Comparison of ENCODE assay signal across 12 mouse cellular contexts in the genomic region with DNA sequence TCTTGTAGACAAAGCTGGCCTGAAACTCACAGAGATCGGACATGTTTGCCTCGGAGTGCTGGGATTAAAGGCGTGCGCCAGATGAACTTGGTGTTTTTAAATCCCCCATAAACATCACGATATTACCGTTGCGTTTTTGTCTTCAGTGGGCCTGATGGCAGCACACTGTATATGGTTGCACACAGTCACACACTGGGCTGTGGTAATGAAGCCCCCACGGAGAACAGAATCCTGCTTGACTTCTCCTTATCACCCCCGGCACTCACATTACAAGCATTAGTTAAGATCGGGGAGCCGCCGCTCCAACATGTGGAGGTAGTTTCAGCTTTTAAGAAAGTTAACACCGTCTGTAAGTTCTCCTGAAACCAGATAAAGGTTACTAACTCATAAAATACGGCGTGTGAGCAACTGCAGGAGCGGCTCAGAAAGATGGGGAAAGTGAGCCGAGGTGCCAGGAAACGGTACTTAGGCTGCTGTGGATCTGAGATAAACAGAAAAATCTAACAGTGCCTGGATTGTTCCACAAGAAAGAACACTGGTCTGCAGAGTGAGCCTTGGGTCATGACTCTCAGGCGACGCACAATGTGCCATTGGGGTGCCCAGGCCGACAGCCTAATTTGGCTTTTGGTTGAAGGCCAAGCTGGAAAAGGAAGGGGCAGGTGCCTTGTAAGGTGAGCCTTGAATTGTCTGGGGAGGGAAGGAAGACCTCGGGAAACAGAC.
DNase-seq lines count a peak whose midpoint lies in the region; ATAC-seq and TF ChIP-seq lines count a peak whose summit lies in the region.
"Had no signal": no experiment of that assay in that cellular context is flagged by ENCODE, and none has a peak within 500 bp of the region (broad histone marks: within the 10 kb centered on the region; RNA-seq: fewer than 3 reads in every experiment).

No protein-coding gene starts in this region.

- H3K4me2 ChIP-seq in kidney, embryonic 14.5 days (replicated peaks; ENCODE audit: low read depth, low read length), result no peak overlapping the region; the same call in 1 of the 2 replicates
- H3K4me2 ChIP-seq in embryonic facial prominence, embryonic 14.5 days (ENCODE audit: low read depth, low read length), result peak overlapping the region; percentile 37; the same call in 1 of the 2 replicates
- H3K4me2 ChIP-seq: midbrain, embryonic 12.5 days had no signal

- H3K9ac ChIP-seq in kidney, embryonic 14.5 days (ENCODE audit: low read depth, low read length), result no peak overlapping the region
- H3K9ac ChIP-seq in embryonic facial prominence, embryonic 14.5 days (ENCODE audit: low read depth, low read length), result no peak overlapping the region
- H3K9ac ChIP-seq: midbrain, embryonic 12.5 days had no signal

- DNase-seq in gastrocnemius, adult 2 months, result no peak
- DNase-seq in gastrocnemius, postnatal 14 days, result no peak
- DNase-seq in kidney, postnatal 14 days, result no peak
- no peak for DNase-seq in embryonic facial prominence, embryonic 14.5 days (ENCODE audit: low spot score)
- DNase-seq in left cerebral cortex, adult 9 months (ENCODE audit: low spot score in 2 of 2), result no peak
- no peak for DNase-seq in right cerebral cortex, adult 18-20 months
- DNase-seq: left cerebral cortex, postnatal 4 days; right cerebral cortex, postnatal 25 days; thymus, adult 2 months had no signal

- no peak for TF ChIP-seq CTCF in gastrocnemius, adult 2 months (IDR thresholded peaks at IDR 0.05)
- no peak for TF ChIP-seq CTCF in E14TG2a.4 (conservative IDR thresholded peaks at IDR 0.05; ENCODE audit: low read length)

- H3K36me3 ChIP-seq in kidney, embryonic 14.5 days (ENCODE audit: control insufficient read depth, insufficient read depth, low read length), result no peaks in the 10 kb centered on the region
- no peaks in the 10 kb centered on the region for H3K36me3 ChIP-seq in E14TG2a.4 (ENCODE audit: insufficient read depth, low read length)
- no peaks in the 10 kb centered on the region for H3K36me3 ChIP-seq in embryonic facial prominence, embryonic 14.5 days (ENCODE audit: control insufficient read depth, insufficient read depth, low read length)
- H3K36me3 ChIP-seq: midbrain, embryonic 12.5 days had no signal

- intact Hi-C loops in gastrocnemius, adult 2 months (cut with DNase I), result no loop called here
- intact Hi-C loops in gastrocnemius, postnatal 14 days (cut with DNase I; ENCODE audit: low total_unique reads), result no loop called here

- H3K4me1 ChIP-seq in kidney, embryonic 14.5 days (ENCODE audit: control insufficient read depth, insufficient read depth, low read length), result no peaks in the 10 kb centered on the region
- H3K4me1 ChIP-seq in E14TG2a.4 (replicated peaks; ENCODE audit: low read depth, low read length), result peaks cover 26% of the 10 kb centered on the region
- H3K4me1 ChIP-seq in embryonic facial prominence, embryonic 14.5 days (ENCODE audit: control insufficient read depth, insufficient read depth, low read length), result 0 out of 2 replicates have a peak, but pooled peaks cover 8% of the 10 kb centered on the region
- H3K4me1 ChIP-seq: midbrain, embryonic 12.5 days had no signal

- 0 out of 2 replicates have a peak, but pooled peaks have one; percentile 39 for ATAC-seq in kidney, embryonic 14.5 days (ENCODE audit: low FRiP score, low TSS enrichment)
- ATAC-seq in embryonic facial prominence, embryonic 14.5 days (ENCODE audit: low read depth), result peak; percentile 22; the same call in 1 of the 2 replicates

- WGBS in kidney, embryonic 14.5 days, result 48% methylated on average over 22 of the region's 22 CpGs
- 39% methylated on average over 22 of the region's 22 CpGs for WGBS in embryonic facial prominence, embryonic 14.5 days

- H3K4me3 ChIP-seq in gastrocnemius, adult 2 months, result peak overlapping the region; percentile 56
- no peak overlapping the region for H3K4me3 ChIP-seq in kidney, embryonic 14.5 days (ENCODE audit: low read length)
- peak overlapping the region; percentile 18; the same call in 1 of the 2 replicates for H3K4me3 ChIP-seq in E14TG2a.4 (replicated peaks; ENCODE audit: low read length)
- no peak overlapping the region for H3K4me3 ChIP-seq in embryonic facial prominence, embryonic 14.5 days (ENCODE audit: low read depth, low read length)
- H3K4me3 ChIP-seq: midbrain, embryonic 12.5 days had no signal

- H3K27me3 ChIP-seq in kidney, embryonic 14.5 days (ENCODE audit: control insufficient read depth, insufficient read depth, low read length), result no peaks in the 10 kb centered on the region
- peaks cover 17% of the 10 kb centered on the region for H3K27me3 ChIP-seq in E14TG2a.4 (ENCODE audit: insufficient read depth, low read length)
- H3K27me3 ChIP-seq in embryonic facial prominence, embryonic 14.5 days (replicated peaks; ENCODE audit: control insufficient read depth, insufficient read depth, low read length), result no peaks in the 10 kb centered on the region
- H3K27me3 ChIP-seq: midbrain, embryonic 12.5 days had no signal

- H3K27ac ChIP-seq in gastrocnemius, adult 2 months, result no peak overlapping the region
- no peak overlapping the region for H3K27ac ChIP-seq in kidney, embryonic 14.5 days (ENCODE audit: low read depth, low read length)
- no peak overlapping the region for H3K27ac ChIP-seq in embryonic facial prominence, embryonic 14.5 days (replicated peaks; ENCODE audit: low read depth, low read length)
- H3K27ac ChIP-seq: midbrain, embryonic 12.5 days had no signal

- no peaks in the 10 kb centered on the region for H3K9me3 ChIP-seq in kidney, embryonic 14.5 days (ENCODE audit: control insufficient read depth, low read length)
- no peaks in the 10 kb centered on the region for H3K9me3 ChIP-seq in E14TG2a.4 (ENCODE audit: low read length)
- H3K9me3 ChIP-seq in embryonic facial prominence, embryonic 14.5 days (ENCODE audit: control insufficient read depth, low read length), result no peaks in the 10 kb centered on the region
- H3K9me3 ChIP-seq: midbrain, embryonic 12.5 days had no signal

Comparison
In these comparisons a context has a peak if more than half of its experiments do, and no peak if none do; other contexts are left out.
1. H3K4me3 ChIP-seq: peak in gastrocnemius, adult 2 months (single experiment) and E14TG2a.4 (single experiment); none in kidney, embryonic 14.5 days (single experiment) and embryonic facial prominence, embryonic 14.5 days (single experiment).